Mouse (Mus musculus) cortical plate, adult 2 months (tissue): Measurements from ENCODE around the gene Pltp. TPM values are rescaled to one million over a fixed set of nuclear protein-coding genes. Genes with fewer than 3 reads are reported as not detected.
A peak's percentile ranks its signal among the peaks of the same experiment; 100 is the strongest.

Experiments
- H3K27ac ChIP-seq: fragments of 200-500 bp; 2 replicates; pipeline ENCODE4 v1.5.1; 2012; ENCODE audit warnings: low read length, control low read depth, inconsistent platforms; ENCODE audit not compliant: insufficient read depth
- H3K4me1 ChIP-seq: fragments of 200-500 bp; 2 replicates; pipeline ENCODE4 v1.6.1; 2011; ENCODE audit warnings: low read length; ENCODE audit not compliant: control insufficient read depth, insufficient read depth
- H3K4me3 ChIP-seq: fragments of 200-500 bp; 2 replicates; pipeline ENCODE4 v1.5.1; 2011; ENCODE audit warnings: mild to moderate bottlenecking, low read length, control low read depth; ENCODE audit not compliant: insufficient read depth
- CTCF ChIP-seq: fragments of 200-500 bp; IDR thresholded peaks from 2 replicates; pipeline ENCODE4 v1.5.1; 2011; ENCODE audit warnings: mild to moderate bottlenecking, control low read depth, low read length; ENCODE audit not compliant: insufficient read depth; ENCODE audit errors: extremely low read depth
- POLR2A ChIP-seq: fragments of 200-500 bp; IDR thresholded peaks from 2 replicates; pipeline ENCODE4 v1.6.1; 2011; ENCODE audit warnings: mild to moderate bottlenecking, low read length, control low read depth; ENCODE audit not compliant: insufficient read depth; ENCODE audit errors: extremely low read depth
- polyA plus RNA-seq: library from polyadenylated mRNA; depleted of rRNA; stranded (reverse); fragments of >200 nt; gene quantifications from 2 replicates; pipeline ENCODE4 v1.2.3, GENCODE M21; 2012

Gene Pltp
- polyA plus RNA-seq, 1 experiment, result 186 TPM

GRCm38 (mm10) chr2:164817206-164817605, 40.3 kb downstream of the Pltp start:
- no peak overlapping the region for H3K27ac ChIP-seq
- TF ChIP-seq POLR2A, result no peak
- TF ChIP-seq CTCF, result no peak
- no peaks in the 10 kb centered on the region for H3K4me1 ChIP-seq
- no peak overlapping the region for H3K4me3 ChIP-seq

GRCm38 (mm10) chr2:164815821-164816220, 41.7 kb downstream of the Pltp start:
- no peak for TF ChIP-seq POLR2A
- no peak for TF ChIP-seq CTCF
- no peak overlapping the region for H3K4me3 ChIP-seq
- no peak overlapping the region for H3K27ac ChIP-seq
- no peaks in the 10 kb centered on the region for H3K4me1 ChIP-seq

- no peak overlapping the region for H3K4me3 ChIP-seq
Observed at GRCm38 (mm10) chr2:164815348-164815747, 42.2 kb downstream of the Pltp start.

GRCm38 (mm10) chr2:164813557-164813956, 44.0 kb downstream of the Pltp start:
- Histone ChIP-seq H3K27ac (no peak overlapping the region), H3K4me3 (no peak overlapping the region), H3K4me1 (no peaks in the 10 kb centered on the region)
- TF ChIP-seq POLR2A (no peak), CTCF (no peak)

More at GRCm38 (mm10) chr2:164815348-164815747, 42.2 kb downstream of the Pltp start:
- H3K27ac ChIP-seq, result no peak overlapping the region
- no peak for TF ChIP-seq POLR2A
- no peak for TF ChIP-seq CTCF
- no peaks in the 10 kb centered on the region for H3K4me1 ChIP-seq

- Histone ChIP-seq H3K27ac (no peak overlapping the region), H3K4me1 (peaks cover 3% of the 10 kb centered on the region), H3K4me3 (no peak overlapping the region)
- TF ChIP-seq POLR2A (no peak), CTCF (no peak)
Observed at GRCm38 (mm10) chr2:164806614-164807013, 50.9 kb downstream of the Pltp start.

GRCm38 (mm10) chr2:164805332-164805718, 52.2 kb downstream of the Pltp start:
- TF ChIP-seq CTCF, result no peak
- no peak for TF ChIP-seq POLR2A
- Histone ChIP-seq H3K4me1 (peaks cover 3% of the 10 kb centered on the region), H3K4me3 (peak overlapping the region; percentile 84), H3K27ac (no peak overlapping the region)

GRCm38 (mm10) chr2:164804533-164805331, 52.8 kb downstream of the Pltp start, which contains the start of the genes Acot8 and Zswim3:
TSS of gene Acot8 (minus strand) at chr2:164804882.
TSS of gene Zswim3 (plus strand) at chr2:164805098.
- peak; percentile 98 for TF ChIP-seq POLR2A
- no peak for TF ChIP-seq CTCF
- Histone ChIP-seq H3K4me1 (peaks cover 3% of the 10 kb centered on the region), H3K27ac (no peak within 1 kb of the TSS), H3K4me3 (peak within 1 kb of the TSS; percentile 84)

- no peak for TF ChIP-seq CTCF
- TF ChIP-seq POLR2A, result no peak
- Histone ChIP-seq H3K4me1 (peaks cover 3% of the 10 kb centered on the region), H3K4me3 (peak overlapping the region; percentile 84), H3K27ac (no peak overlapping the region)
Observed at GRCm38 (mm10) chr2:164803921-164804313, 53.6 kb downstream of the Pltp start.

- TF ChIP-seq CTCF (no peak), POLR2A (no peak)
- peaks cover 3% of the 10 kb centered on the region for H3K4me1 ChIP-seq
- H3K27ac ChIP-seq, result no peak overlapping the region
- H3K4me3 ChIP-seq, result peak overlapping the region; percentile 84; the same call in 1 of the 2 replicates
Observed at GRCm38 (mm10) chr2:164803201-164803920, 54.1 kb downstream of the Pltp start.
